Mouse (Mus musculus) midbrain, embryonic 12.5 days (tissue): Measurements from ENCODE around the gene Chrm3. TPM values are rescaled to one million over a fixed set of nuclear protein-coding genes. Genes with fewer than 3 reads are reported as not detected.

ENCODE experiments used
- ATAC-seq: fragments of 200-750 bp; cut with Nextera tagmentation; 2 replicates; pipeline ENCODE4 v1.8.0; 2017; ENCODE audit warnings: low read depth, moderate TSS enrichment, moderate library complexity; ENCODE audit not compliant: low FRiP score
- H3K27ac ChIP-seq: fragments of 300-500 bp; sonication (generic); replicated peaks from 2 replicates; pipeline ENCODE4 v1.5.1; 2016; ENCODE audit warnings: mild to moderate bottlenecking
- H3K27me3 ChIP-seq: fragments of 300-500 bp; sonication (generic); 2 replicates; pipeline ENCODE4 v1.6.1; 2016; ENCODE audit warnings: mild to moderate bottlenecking
- H3K36me3 ChIP-seq: fragments of 300-500 bp; sonication (generic); 2 replicates; pipeline ENCODE4 v1.6.1; 2016
- H3K4me1 ChIP-seq: fragments of 300-500 bp; sonication (generic); 2 replicates; pipeline ENCODE4 v1.6.1; 2016
- H3K4me2 ChIP-seq: fragments of 300-500 bp; sonication (generic); replicated peaks from 2 replicates; pipeline ENCODE4 v1.6.1; 2016; ENCODE audit warnings: mild to moderate bottlenecking, moderate library complexity
- H3K4me3 ChIP-seq: fragments of 300-500 bp; sonication (generic); 2 replicates; pipeline ENCODE4 v1.5.1; 2016; ENCODE audit warnings: mild to moderate bottlenecking
- H3K9ac ChIP-seq: fragments of 300-500 bp; sonication (generic); replicated peaks from 2 replicates; pipeline ENCODE4 v1.6.1; 2016; ENCODE audit warnings: mild to moderate bottlenecking, moderate library complexity
- H3K9me3 ChIP-seq: fragments of 300-500 bp; sonication (generic); 2 replicates; pipeline ENCODE4 v1.6.1; 2016; ENCODE audit warnings: mild to moderate bottlenecking
- WGBS: fragments of 180-500 bp; shearing (Covaris S2); methylation state at CpG from one replicate; pipeline ENCODE4 v1.1.7; 2016; 5-methylcytosine and 5-hydroxymethylcytosine counted together
- polyA plus RNA-seq: library from polyadenylated mRNA; unstranded; fragments of >200 nt; fragmentation: Nextera tagmentation; extraction: Ambion mirVana; gene quantifications from 2 replicates; pipeline ENCODE4 v1.2.1, GENCODE M21; 2016

The Chrm3 gene
- polyA plus RNA-seq, 1 experiment from 2014 or later: 0.77 TPM

DNA sequence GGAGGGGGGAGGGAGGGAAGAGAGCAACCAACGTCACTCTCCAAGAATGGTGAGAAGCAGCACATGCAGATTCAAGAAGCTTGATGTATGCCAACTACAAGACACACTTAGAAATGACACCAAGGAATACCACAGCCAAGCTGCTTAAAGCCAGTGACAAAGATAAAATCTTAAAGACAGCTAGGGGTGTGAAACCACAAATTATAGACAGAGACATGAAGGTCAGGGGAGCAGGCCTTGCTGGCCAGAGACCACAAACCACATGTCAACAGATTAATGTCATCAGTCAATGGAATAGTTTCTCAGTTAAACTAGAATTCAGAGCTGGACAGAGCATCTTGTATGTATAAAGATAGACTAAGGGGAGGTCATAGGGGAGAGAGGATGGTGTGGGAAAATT lies 341.4 kb downstream of the Chrm3 start:
- Histone ChIP-seq H3K36me3 (no peaks in the 10 kb centered on the region), H3K27ac (no peak overlapping the region), H3K4me1 (peaks cover 2% of the 10 kb centered on the region; the same call in 1 of the 2 replicates), H3K4me3 (no peak overlapping the region), H3K4me2 (no peak overlapping the region), H3K9ac (no peak overlapping the region), H3K27me3 (no peaks in the 10 kb centered on the region), H3K9me3 (no peaks in the 10 kb centered on the region)
- ATAC-seq: no peak
- 81% methylated on average over 1 of the region's 1 CpGs for WGBS

DNA sequence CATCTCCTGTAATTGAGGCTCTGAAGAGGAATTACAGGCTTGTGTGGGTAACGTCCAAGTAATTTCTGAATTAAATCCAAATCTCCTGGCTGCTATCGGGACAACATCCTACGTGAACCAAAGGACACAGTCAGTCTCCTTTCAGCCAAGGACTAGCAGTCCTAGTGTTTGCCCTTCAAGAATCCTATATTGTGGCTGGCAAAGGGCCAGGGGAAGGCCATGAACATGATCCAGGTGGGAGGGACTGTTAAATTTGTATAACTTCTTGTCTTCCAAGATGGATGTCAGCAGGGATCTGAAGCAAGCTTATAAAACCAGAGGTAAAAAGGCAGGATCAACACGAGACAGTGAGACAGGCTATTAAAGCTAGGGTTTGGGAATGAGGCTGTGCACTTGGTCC lies 357.7 kb downstream of the Chrm3 start:
- H3K9ac ChIP-seq: no peak overlapping the region
- WGBS: 78% methylated on average over 4 of the region's 4 CpGs
- H3K27ac ChIP-seq: no peak overlapping the region
- no peaks in the 10 kb centered on the region for H3K9me3 ChIP-seq
- H3K4me3 ChIP-seq: no peak overlapping the region
- no peaks in the 10 kb centered on the region for H3K36me3 ChIP-seq
- H3K27me3 ChIP-seq: no peaks in the 10 kb centered on the region
- no peak for ATAC-seq
- no peaks in the 10 kb centered on the region for H3K4me1 ChIP-seq
- no peak overlapping the region for H3K4me2 ChIP-seq

DNA sequence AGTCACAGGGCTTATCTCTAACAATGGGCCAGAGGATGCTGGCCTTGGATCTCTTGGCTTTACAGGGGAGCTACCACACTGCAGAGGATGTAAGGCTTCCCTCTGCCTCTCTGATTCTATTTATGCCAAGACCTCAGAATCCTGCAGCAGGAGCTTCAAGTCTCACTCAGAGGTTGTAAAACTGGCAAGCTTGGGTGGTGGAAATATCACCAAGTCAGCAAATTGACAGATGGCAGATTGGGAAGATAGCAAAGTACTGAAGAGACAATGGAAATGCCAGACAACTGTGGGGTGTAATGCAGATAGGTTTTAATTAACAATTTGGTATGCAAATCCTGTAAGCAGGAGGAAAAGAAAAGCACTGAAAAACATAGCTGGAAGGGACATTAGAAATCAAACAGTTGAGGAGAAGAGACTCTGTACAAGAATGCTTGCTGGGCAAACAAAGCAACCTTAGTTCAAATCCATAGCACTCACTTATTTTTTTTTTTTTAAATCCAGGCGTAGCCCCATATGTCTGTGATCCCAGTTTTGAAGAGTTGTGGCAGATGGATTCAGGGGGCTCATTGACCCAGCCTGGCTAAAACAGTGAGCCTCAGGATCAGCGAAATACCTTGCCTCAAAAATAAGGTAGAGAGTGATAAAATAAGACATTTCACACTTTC lies 362.9 kb downstream of the Chrm3 start:
- no peak for ATAC-seq

GRCm38 (mm10) chr13:9995852-9996251 lies 364.8 kb downstream of the Chrm3 start:
- H3K4me3 ChIP-seq: no peak overlapping the region
- ATAC-seq: no peak
- 94% methylated on average over 1 of the region's 1 CpGs for WGBS

More for the DNA sequence above, 362.9 kb downstream of the Chrm3 start:
- H3K4me3 ChIP-seq: no peak overlapping the region
- H3K4me2 ChIP-seq: no peak overlapping the region
- no peaks in the 10 kb centered on the region for H3K4me1 ChIP-seq
- no peaks in the 10 kb centered on the region for H3K27me3 ChIP-seq
- no peaks in the 10 kb centered on the region for H3K9me3 ChIP-seq
- no peak overlapping the region for H3K27ac ChIP-seq
- H3K9ac ChIP-seq: no peak overlapping the region
- WGBS: 87% methylated on average over 2 of the region's 2 CpGs
- no peaks in the 10 kb centered on the region for H3K36me3 ChIP-seq

GRCm38 (mm10) chr13:9993571-9993970 lies 367.1 kb downstream of the Chrm3 start:
- no peak overlapping the region for H3K9ac ChIP-seq
- WGBS: 89% methylated on average over 3 of the region's 3 CpGs
- no peak overlapping the region for H3K27ac ChIP-seq
- H3K27me3 ChIP-seq: no peaks in the 10 kb centered on the region
- H3K36me3 ChIP-seq: no peaks in the 10 kb centered on the region
- ATAC-seq: no peak
- no peak overlapping the region for H3K4me2 ChIP-seq
- no peaks in the 10 kb centered on the region for H3K9me3 ChIP-seq
- H3K4me3 ChIP-seq: no peak overlapping the region
- no peaks in the 10 kb centered on the region for H3K4me1 ChIP-seq

More at GRCm38 (mm10) chr13:9995852-9996251, 364.8 kb downstream of the Chrm3 start:
- no peaks in the 10 kb centered on the region for H3K27me3 ChIP-seq
- H3K27ac ChIP-seq: no peak overlapping the region
- no peaks in the 10 kb centered on the region for H3K9me3 ChIP-seq
- H3K36me3 ChIP-seq: no peaks in the 10 kb centered on the region
- no peak overlapping the region for H3K4me2 ChIP-seq
- no peak overlapping the region for H3K9ac ChIP-seq
- H3K4me1 ChIP-seq: no peaks in the 10 kb centered on the region

DNA sequence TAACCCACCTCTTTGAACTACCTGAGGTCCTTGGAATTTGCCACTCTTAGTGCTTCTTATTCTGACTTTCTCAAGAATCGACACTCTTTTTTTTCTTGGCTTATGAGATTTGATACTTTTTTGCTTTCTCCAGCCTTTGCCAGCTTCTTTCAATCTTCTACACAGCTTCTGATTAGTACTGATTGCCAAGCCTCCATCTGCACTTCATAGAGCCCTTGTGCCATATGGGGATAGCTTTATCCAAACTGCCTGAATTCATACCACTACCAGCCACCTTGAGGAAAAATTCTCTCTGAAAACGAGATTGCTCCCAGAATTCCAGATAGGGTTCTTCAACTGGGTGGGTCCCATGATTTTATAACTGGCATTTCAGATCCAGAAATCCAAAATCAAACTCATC lies 368.0 kb downstream of the Chrm3 start:
- no peaks in the 10 kb centered on the region for H3K9me3 ChIP-seq
- no peak overlapping the region for H3K9ac ChIP-seq
- no peaks in the 10 kb centered on the region for H3K27me3 ChIP-seq
- no peak for ATAC-seq
- WGBS: 86% methylated on average over 2 of the region's 2 CpGs
- H3K27ac ChIP-seq: no peak overlapping the region
- no peaks in the 10 kb centered on the region for H3K4me1 ChIP-seq
- no peak overlapping the region for H3K4me2 ChIP-seq
- H3K36me3 ChIP-seq: no peaks in the 10 kb centered on the region
- H3K4me3 ChIP-seq: no peak overlapping the region

GRCm38 (mm10) chr13:9985648-9986047 lies 375.0 kb downstream of the Chrm3 start:
- Histone ChIP-seq H3K36me3 (no peaks in the 10 kb centered on the region), H3K4me2 (no peak overlapping the region), H3K9ac (no peak overlapping the region), H3K4me1 (no peaks in the 10 kb centered on the region), H3K27ac (no peak overlapping the region), H3K27me3 (no peaks in the 10 kb centered on the region), H3K4me3 (no peak overlapping the region), H3K9me3 (no peaks in the 10 kb centered on the region)
- no peak for ATAC-seq
- 81% methylated on average over 6 of the region's 6 CpGs for WGBS

DNA sequence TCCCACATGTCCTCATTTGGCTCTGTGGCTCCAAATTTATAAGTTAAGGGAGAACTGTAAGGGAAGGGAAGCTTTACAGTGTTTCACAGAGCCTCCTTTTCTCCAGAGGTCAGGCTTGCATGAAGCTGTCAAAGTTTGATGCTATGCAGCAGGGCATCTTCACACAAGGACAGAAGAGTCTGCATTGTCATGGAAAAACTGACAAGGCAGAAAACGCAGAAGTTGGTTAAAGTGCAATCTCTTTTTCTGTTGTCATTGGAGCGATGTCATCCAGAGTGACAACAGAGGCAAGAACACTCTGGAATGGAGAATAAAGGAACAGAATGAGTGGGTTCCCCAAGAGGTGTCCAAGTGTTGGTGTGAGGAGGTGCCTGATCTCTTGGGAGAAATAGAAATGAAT lies 377.4 kb downstream of the Chrm3 start:
- Histone ChIP-seq H3K36me3 (no peaks in the 10 kb centered on the region), H3K27me3 (no peaks in the 10 kb centered on the region), H3K27ac (no peak overlapping the region), H3K9me3 (no peaks in the 10 kb centered on the region), H3K9ac (no peak overlapping the region), H3K4me1 (no peaks in the 10 kb centered on the region), H3K4me3 (no peak overlapping the region), H3K4me2 (no peak overlapping the region)
- no peak for ATAC-seq
- 94% methylated on average over 2 of the region's 2 CpGs for WGBS

GRCm38 (mm10) chr13:9977699-9978098 lies 382.9 kb downstream of the Chrm3 start:
- H3K4me3 ChIP-seq: no peak overlapping the region
- ATAC-seq: no peak
- WGBS: 78% methylated on average over 1 of the region's 1 CpGs
- no peak overlapping the region for H3K4me2 ChIP-seq
- H3K4me1 ChIP-seq: peaks cover 5% of the 10 kb centered on the region; the same call in 1 of the 2 replicates
- H3K9me3 ChIP-seq: no peaks in the 10 kb centered on the region
- no peaks in the 10 kb centered on the region for H3K27me3 ChIP-seq
- no peak overlapping the region for H3K9ac ChIP-seq
- no peak overlapping the region for H3K27ac ChIP-seq
- H3K36me3 ChIP-seq: no peaks in the 10 kb centered on the region

- Histone ChIP-seq H3K27ac (no peak overlapping the region), H3K4me3 (no peak overlapping the region), H3K9ac (no peak overlapping the region), H3K4me1 (peaks cover 5% of the 10 kb centered on the region; the same call in 1 of the 2 replicates), H3K4me2 (no peak overlapping the region), H3K27me3 (no peaks in the 10 kb centered on the region), H3K36me3 (no peaks in the 10 kb centered on the region), H3K9me3 (no peaks in the 10 kb centered on the region)
- 13% methylated on average over 2 of the region's 2 CpGs for WGBS
- ATAC-seq: no peak
These were observed 386.8 kb downstream of the Chrm3 start for GRCm38 (mm10) chr13:9973742-9974321.

GRCm38 (mm10) chr13:9971845-9972244 lies 388.8 kb downstream of the Chrm3 start:
- H3K27me3 ChIP-seq: no peaks in the 10 kb centered on the region
- H3K9me3 ChIP-seq: no peaks in the 10 kb centered on the region
- peaks cover 5% of the 10 kb centered on the region; the same call in 1 of the 2 replicates for H3K4me1 ChIP-seq
- H3K9ac ChIP-seq: no peak overlapping the region
- H3K36me3 ChIP-seq: no peaks in the 10 kb centered on the region
- no peak overlapping the region for H3K4me2 ChIP-seq
- no peak for ATAC-seq
- no peak overlapping the region for H3K4me3 ChIP-seq
- no peak overlapping the region for H3K27ac ChIP-seq
- WGBS: 54% methylated on average over 4 of the region's 4 CpGs

DNA sequence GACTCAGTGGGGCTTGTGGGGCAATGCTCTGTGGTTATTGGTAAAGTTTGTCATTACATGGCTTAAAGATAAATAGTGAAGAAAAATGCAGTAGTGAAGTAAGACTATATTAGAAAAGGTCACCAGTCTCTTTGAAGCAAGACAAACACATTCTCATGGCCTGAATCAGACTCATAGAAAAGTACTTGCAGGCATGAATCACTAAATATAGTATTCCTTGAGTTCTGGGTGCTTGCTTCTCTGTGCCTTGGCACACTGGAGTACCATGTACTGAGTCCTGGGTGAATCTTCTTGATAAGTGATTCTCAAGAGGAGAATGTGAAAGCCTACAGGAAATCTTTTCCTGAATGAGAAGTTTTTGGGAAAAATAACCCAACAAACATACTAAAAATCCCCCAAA lies 408.0 kb downstream of the Chrm3 start:
- Histone ChIP-seq H3K4me3 (no peak overlapping the region), H3K4me1 (no peaks in the 10 kb centered on the region), H3K27ac (no peak overlapping the region), H3K9me3 (no peaks in the 10 kb centered on the region), H3K4me2 (no peak overlapping the region), H3K36me3 (no peaks in the 10 kb centered on the region), H3K27me3 (no peaks in the 10 kb centered on the region), H3K9ac (no peak overlapping the region)
- no peak for ATAC-seq

DNA sequence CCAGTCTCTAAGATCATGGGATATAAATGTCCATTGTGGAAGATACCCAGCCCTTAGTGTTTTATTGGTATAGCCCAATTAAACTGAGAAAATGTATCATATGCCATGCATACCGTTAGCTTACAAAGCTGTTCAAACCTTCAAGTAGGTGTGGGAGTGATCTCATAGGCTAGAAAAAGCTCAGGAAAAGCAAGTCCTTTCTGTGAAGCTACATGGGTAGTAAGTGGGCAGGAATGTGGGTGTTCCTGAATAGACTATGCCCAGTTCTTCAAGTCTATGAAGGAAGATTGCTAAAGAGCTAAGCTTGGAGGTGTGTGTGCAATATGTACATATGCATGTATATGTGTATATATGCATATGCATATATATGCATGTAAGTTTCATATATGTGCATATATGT lies 409.3 kb downstream of the Chrm3 start:
- no peak overlapping the region for H3K4me2 ChIP-seq
- no peaks in the 10 kb centered on the region for H3K4me1 ChIP-seq
- ATAC-seq: no peak
- no peaks in the 10 kb centered on the region for H3K36me3 ChIP-seq
- no peak overlapping the region for H3K4me3 ChIP-seq
- H3K27me3 ChIP-seq: no peaks in the 10 kb centered on the region
- no peak overlapping the region for H3K27ac ChIP-seq
- no peak overlapping the region for H3K9ac ChIP-seq
- no peaks in the 10 kb centered on the region for H3K9me3 ChIP-seq
- WGBS: 91% methylated on average over 1 of the region's 1 CpGs
